Mouse (Mus musculus): Measurements from ENCODE around the gene Cdh4.

DNA sequence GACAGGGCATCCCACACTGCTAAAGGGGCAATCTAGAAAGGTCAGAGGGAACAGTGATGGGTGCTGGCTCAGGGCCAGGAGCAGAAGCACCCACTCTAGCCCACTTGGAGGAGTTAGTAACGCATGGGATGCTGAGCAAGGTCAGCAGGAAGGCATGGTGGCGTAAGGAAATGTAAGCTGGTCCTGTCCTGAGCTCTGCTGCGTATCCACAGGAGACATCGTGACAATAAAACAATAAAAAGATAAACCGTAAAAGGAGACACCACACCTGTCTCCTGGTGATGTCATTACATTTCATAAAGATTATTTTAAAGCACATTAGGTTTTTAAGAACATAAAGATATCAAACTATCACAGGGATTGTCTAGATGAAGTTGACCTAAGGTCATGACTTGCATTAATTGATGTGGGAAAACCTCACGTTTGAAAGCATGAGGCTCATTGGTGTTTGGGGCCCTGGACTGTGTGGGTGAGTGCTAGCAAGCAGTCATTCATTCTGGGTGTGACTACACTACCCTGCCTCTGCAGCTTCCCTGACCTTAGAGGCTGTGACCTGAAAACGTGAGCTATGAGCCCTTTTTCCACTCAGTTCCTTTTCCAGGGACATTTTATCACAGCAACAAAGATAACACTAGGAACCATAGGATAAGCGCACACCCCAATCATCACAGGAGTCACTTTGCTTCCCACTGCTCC lies 31.2 kb upstream of the Cdh4 start:
- no peak for TF ChIP-seq CTCF (IDR thresholded peaks at IDR 0.05; ENCODE audit: low read depth)
- no peak for TF ChIP-seq EP300 (IDR thresholded peaks at IDR 0.05; ENCODE audit: low read depth)
